Mouse (Mus musculus) erythroblast, embryonic 14.5 days (primary cell): Measurements from ENCODE around the gene Asphd1.

Experiments used
- GATA1 ChIP-seq: IDR thresholded peaks from 2 replicates; pipeline ENCODE4 v1.6.1; 2012; ENCODE audit warnings: low read length, inconsistent platforms, mixed read lengths
- TAL1 ChIP-seq: IDR thresholded peaks from 3 replicates; pipeline ENCODE4 v1.6.1; 2012; ENCODE audit warnings: low read length, inconsistent platforms, mixed read lengths

DNA sequence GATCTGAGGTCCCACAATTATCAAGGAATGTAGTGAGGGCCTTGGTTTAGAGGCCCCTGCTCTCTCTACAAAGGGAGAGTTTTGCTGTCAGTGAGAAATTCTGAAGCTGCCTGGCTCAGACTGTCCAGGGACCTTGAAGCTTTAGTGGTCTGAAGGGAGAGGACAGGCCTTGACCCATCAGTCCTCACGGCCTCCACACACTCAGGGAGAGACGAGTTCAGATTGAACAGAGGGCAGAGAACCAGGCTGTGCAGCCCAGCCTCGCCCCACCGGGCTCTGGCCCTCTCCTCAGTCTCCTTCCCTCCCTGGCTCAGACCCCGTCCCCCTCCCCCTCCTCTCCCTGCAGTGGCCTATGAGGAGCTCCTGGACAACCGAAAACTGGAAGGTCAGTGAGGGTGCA is 18.0 kb upstream of the Asphd1 start:
- TF ChIP-seq GATA1: no peak
- no peak for TF ChIP-seq TAL1
